Mouse (Mus musculus) spleen, adult 12 weeks (tissue): ENCODE measurements at regions not wholly inside any gene's neighbourhood (a gene's known extent, or its start where the extent isn't known, plus 50 kb on each side); places are given as distances from the start of the nearest gene placed in this dataset.

Experiments used
- DNase-seq: peaks from one replicate; pipeline ENCODE4 v3.0.0; 2022; ENCODE audit warnings: low spot score

GRCm38 (mm10) chr9:31582947-31583346 is 118.7 kb upstream of the Tmem45b start:
- DNase-seq: no peak

- no peak for DNase-seq
Measured at GRCm38 (mm10) chr9:31578506-31579173, 114.4 kb upstream of the Tmem45b start.

GRCm38 (mm10) chr9:31577066-31577465 is 112.8 kb upstream of the Tmem45b start:
- DNase-seq: no peak

- no peak for DNase-seq
Measured at GRCm38 (mm10) chr9:31567029-31567428, 102.8 kb upstream of the Tmem45b start.

GRCm38 (mm10) chr9:31566257-31567007 is 102.2 kb upstream of the Tmem45b start:
- no peak for DNase-seq

GRCm38 (mm10) chr9:31564996-31565773 is 100.9 kb upstream of the Tmem45b start:
- DNase-seq: no peak

GRCm38 (mm10) chr9:31563541-31563940 is 99.3 kb upstream of the Tmem45b start:
- DNase-seq: no peak

GRCm38 (mm10) chr9:31560226-31560556 is 95.9 kb upstream of the Tmem45b start:
- DNase-seq: no peak

GRCm38 (mm10) chr9:31559506-31560225 is 95.4 kb upstream of the Tmem45b start:
- no peak for DNase-seq

- DNase-seq: no peak
Measured at GRCm38 (mm10) chr9:31543691-31544052, 79.4 kb upstream of the Tmem45b start.

GRCm38 (mm10) chr9:31542909-31543690 is 78.8 kb upstream of the Tmem45b start:
- DNase-seq: peak; percentile 20

- DNase-seq: no peak
Measured at GRCm38 (mm10) chr9:31541615-31542191, 77.4 kb upstream of the Tmem45b start.

GRCm38 (mm10) chr9:31538458-31539210 is 74.4 kb upstream of the Tmem45b start:
- DNase-seq: no peak

GRCm38 (mm10) chr9:31529021-31529420 is 64.8 kb upstream of the Tmem45b start:
- no peak for DNase-seq

GRCm38 (mm10) chr9:31527216-31527615 is 63.0 kb upstream of the Tmem45b start:
- DNase-seq: no peak
